Mouse (Mus musculus) thymus, adult 2 months (tissue): ENCODE measurements around the gene Olfr147. TPM values are rescaled to one million over a fixed set of nuclear protein-coding genes. Genes with fewer than 3 reads are reported as not detected.
"Not testable (repeated sequence)": the region's sequence is repeated elsewhere in the genome, so short reads cannot be mapped to it uniquely, and the experiment has no call there.

Experiments used
- DNase-seq: peaks from one replicate; pipeline ENCODE4 v3.0.0; 2021
- H3K27ac ChIP-seq: fragments of 200-500 bp; 2 replicates; pipeline ENCODE4 v1.5.1; 2012; ENCODE audit warnings: low read length, control low read depth; ENCODE audit not compliant: control insufficient read depth, insufficient read depth
- H3K27me3 ChIP-seq: fragments of 200-500 bp; 2 replicates; pipeline ENCODE4 v1.6.1; 2012; ENCODE audit warnings: mild to moderate bottlenecking, low read length, moderate library complexity, mixed read lengths; ENCODE audit not compliant: control insufficient read depth, insufficient read depth
- H3K36me3 ChIP-seq: fragments of 200-500 bp; 2 replicates; pipeline ENCODE4 v1.6.1; 2012; ENCODE audit warnings: mild to moderate bottlenecking, low read length, moderate library complexity; ENCODE audit not compliant: control insufficient read depth, insufficient read depth
- H3K4me1 ChIP-seq: fragments of 200-500 bp; replicated peaks from 2 replicates; pipeline ENCODE4 v1.6.1; 2012; ENCODE audit warnings: low read length; ENCODE audit not compliant: control insufficient read depth, insufficient read depth
- H3K4me3 ChIP-seq: fragments of 200-500 bp; 2 replicates; pipeline ENCODE4 v1.5.1; 2012; ENCODE audit warnings: mild to moderate bottlenecking, low read length, control low read depth, moderate library complexity; ENCODE audit not compliant: control insufficient read depth, insufficient read depth
- CTCF ChIP-seq: fragments of 200-500 bp; IDR thresholded peaks from 2 replicates; pipeline ENCODE4 v1.5.1; 2012; ENCODE audit warnings: mild to moderate bottlenecking, control low read depth, low read length, moderate library complexity, borderline replicate concordance; ENCODE audit not compliant: control insufficient read depth, poor library complexity, insufficient read depth; ENCODE audit errors: extremely low read depth
- POLR2A ChIP-seq: fragments of 200-500 bp; IDR thresholded peaks from 2 replicates; pipeline ENCODE4 v1.6.1; 2012; ENCODE audit warnings: mild to moderate bottlenecking, low read length, control low read depth, moderate library complexity; ENCODE audit not compliant: control insufficient read depth, poor library complexity, insufficient read depth; ENCODE audit errors: extremely low read depth
- WGBS: fragments of 180-500 bp; shearing (Covaris S2); methylation state at CpG from one replicate; pipeline ENCODE4 v1.1.7; 2018; 5-methylcytosine and 5-hydroxymethylcytosine counted together
- polyA plus RNA-seq: library from polyadenylated mRNA; depleted of rRNA; stranded (reverse); fragments of >200 nt; gene quantifications from 2 replicates; pipeline ENCODE4 v1.2.3, GENCODE M21; 2012; rRNA removed

The Olfr147 gene
- not detected in 2 replicates for polyA plus RNA-seq

DNA sequence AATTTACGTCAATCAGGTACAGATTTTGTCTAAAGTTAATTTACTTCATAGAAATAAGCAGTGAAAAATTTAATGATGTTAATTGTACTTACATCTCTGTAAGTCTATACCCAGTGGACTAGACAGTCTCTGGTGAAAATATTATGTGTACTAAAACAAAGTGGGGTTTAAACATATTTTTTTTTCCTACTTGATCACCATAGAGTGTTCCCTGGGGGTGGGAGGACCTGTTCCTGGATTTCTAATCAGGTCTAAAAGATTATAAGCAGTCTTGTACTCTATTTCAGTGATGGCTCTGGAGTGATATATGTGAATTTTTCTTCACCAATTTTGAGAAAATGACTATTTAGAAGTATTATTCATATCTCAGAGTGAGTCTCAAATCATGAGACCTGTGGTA is at the start of gene Olfr147:
TSS of gene Olfr147 (plus strand) at position 301 of the 400 bp plus-strand sequence.
- Histone ChIP-seq H3K4me1 (no peaks in the 10 kb centered on the region), H3K4me3 (no peak within 1 kb of the TSS), H3K36me3 (no peaks in the 10 kb centered on the region), H3K27me3 (no peaks in the 10 kb centered on the region), H3K27ac (no peak within 1 kb of the TSS)
- no peak for DNase-seq
- 96% methylated on average over 1 of the region's 1 CpGs for WGBS
- TF ChIP-seq POLR2A (no peak), CTCF (no peak)

DNA sequence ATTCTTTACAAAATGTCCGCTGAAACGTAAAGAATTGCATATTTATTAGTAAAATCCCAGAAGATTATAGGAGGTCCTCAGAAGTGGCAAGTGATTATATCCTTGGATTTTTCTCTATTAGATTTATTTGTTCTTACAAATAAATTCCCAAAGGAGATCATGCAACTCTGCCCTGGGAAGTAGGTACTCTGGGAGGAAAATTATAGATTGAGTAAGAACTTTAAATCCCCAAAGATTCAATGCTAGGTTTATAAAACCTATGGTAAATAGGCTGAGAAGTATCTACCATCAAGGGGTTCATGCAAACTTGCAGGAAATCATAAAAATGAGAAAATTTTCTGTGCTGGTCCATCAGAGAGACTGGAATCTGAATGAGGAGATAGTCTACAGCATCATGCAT is 34.9 kb upstream of the Olfr147 start, which contains the start of gene Olfr250:
TSS of gene Olfr250 (plus strand) at position 301 of the 400 bp plus-strand sequence.
- no peaks in the 10 kb centered on the region for H3K36me3 ChIP-seq
- TF ChIP-seq CTCF: no peak
- no peak for TF ChIP-seq POLR2A

DNA sequence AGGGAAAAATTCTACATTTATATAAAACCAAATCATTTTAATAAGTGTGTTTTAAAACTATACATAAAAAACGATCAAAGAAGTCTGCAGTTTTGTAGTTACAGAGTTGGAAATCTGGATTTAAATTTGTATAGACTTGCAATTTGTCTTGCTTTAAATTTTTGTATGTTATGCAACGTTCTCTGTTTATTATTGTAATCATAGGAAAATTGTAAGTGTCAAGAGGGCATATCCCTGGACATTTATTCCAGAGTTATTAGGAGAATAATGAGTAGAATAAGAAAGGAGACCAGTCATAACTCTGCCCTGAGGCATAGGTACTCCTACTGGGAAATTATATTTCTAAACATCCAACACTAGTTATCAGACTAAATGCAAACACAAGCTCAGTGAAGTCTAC is 24.7 kb upstream of the Olfr147 start, which contains the start of gene Olfr251:
TSS of gene Olfr251 (plus strand) at position 301 of the 400 bp plus-strand sequence.
- no peaks in the 10 kb centered on the region for H3K27me3 ChIP-seq
- H3K36me3 ChIP-seq: no peaks in the 10 kb centered on the region
- DNase-seq: no peak
- H3K4me1 ChIP-seq: no peaks in the 10 kb centered on the region
- no peak within 1 kb of the TSS for H3K4me3 ChIP-seq
- no peak within 1 kb of the TSS for H3K27ac ChIP-seq
- TF ChIP-seq CTCF (no peak), POLR2A (no peak)
- WGBS: 67% methylated on average over 2 of the region's 2 CpGs

More for the DNA sequence above, 34.9 kb upstream of the Olfr147 start, which contains the start of gene Olfr250:
- 96% methylated on average over 2 of the region's 2 CpGs for WGBS
- H3K4me1 ChIP-seq: no peaks in the 10 kb centered on the region
- no peaks in the 10 kb centered on the region for H3K27me3 ChIP-seq
- DNase-seq: no peak
- H3K4me3 ChIP-seq: no peak within 1 kb of the TSS
- no peak within 1 kb of the TSS for H3K27ac ChIP-seq

DNA sequence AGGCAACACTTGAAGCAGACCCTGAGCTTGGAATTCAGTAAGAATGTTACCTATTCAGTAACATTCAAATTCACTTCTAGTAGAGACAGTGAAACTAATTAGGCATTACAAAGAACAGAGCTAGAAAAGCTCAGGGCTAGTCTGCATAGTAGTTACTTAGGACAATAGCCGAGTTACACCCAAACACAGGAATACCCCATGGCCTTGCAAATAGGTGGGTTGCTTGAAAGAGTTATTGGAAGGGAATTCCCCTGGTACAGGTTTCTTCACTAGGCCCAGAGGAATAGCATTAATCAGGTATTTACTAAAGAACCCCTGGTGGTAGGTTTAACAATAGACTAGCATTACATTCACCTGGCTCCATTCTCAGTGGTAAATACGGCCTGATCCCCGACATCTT is 6.0 kb downstream of the Olfr147 start:
- not testable (repeated sequence) for H3K36me3 ChIP-seq, DNase-seq, H3K27me3 ChIP-seq, H3K4me3 ChIP-seq, H3K4me1 ChIP-seq, H3K27ac ChIP-seq
- 97% methylated on average over 3 of the region's 3 CpGs for WGBS

DNA sequence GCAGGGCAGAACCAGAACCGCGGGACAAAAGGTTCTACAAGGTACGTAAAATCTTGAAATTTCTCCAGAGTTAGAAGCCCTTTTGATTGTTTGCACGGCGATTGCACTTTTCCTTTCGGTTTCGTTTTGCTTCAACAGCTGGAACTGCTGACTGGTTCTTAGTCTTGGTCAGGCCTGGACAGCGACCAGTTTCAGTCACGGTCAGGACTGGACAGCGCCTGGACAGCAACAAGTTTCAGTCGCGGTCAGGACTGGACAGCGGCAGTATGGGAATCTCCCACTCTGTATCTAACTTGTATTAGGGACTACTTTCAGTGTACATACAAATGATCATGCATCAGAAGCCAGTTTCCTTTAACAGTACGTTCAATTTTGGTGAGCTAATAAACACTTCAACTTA is 12.0 kb downstream of the Olfr147 start:
- not testable (repeated sequence) for DNase-seq, H3K27ac ChIP-seq, H3K4me1 ChIP-seq, H3K27me3 ChIP-seq, H3K4me3 ChIP-seq, H3K36me3 ChIP-seq
- 95% methylated on average over 14 of the region's 14 CpGs for WGBS

DNA sequence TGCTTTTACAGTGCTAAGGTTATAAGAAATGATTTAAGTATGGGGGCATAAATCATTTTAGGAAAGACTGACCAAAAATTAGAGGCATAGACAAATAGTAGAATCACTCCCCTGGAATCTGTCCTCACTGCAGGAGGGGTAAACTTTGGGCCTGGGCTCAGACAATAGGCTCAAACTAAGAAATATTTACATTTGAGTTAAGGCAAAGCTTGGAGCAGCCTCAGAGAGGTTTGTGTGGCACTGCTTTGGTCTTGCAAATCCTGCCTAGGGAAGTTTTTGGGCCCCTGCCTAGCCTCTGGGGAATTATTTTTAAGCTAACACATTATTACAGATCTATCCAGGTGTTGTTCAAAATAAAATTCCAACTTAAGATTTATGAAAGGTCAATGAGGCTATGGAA is 22.3 kb downstream of the Olfr147 start:
- no peaks in the 10 kb centered on the region for H3K27me3 ChIP-seq
- no peaks in the 10 kb centered on the region for H3K4me1 ChIP-seq
- no peaks in the 10 kb centered on the region for H3K36me3 ChIP-seq
- no peak overlapping the region for H3K27ac ChIP-seq
- no peak for DNase-seq
- TF ChIP-seq POLR2A (no peak), CTCF (no peak)
- H3K4me3 ChIP-seq: no peak overlapping the region

DNA sequence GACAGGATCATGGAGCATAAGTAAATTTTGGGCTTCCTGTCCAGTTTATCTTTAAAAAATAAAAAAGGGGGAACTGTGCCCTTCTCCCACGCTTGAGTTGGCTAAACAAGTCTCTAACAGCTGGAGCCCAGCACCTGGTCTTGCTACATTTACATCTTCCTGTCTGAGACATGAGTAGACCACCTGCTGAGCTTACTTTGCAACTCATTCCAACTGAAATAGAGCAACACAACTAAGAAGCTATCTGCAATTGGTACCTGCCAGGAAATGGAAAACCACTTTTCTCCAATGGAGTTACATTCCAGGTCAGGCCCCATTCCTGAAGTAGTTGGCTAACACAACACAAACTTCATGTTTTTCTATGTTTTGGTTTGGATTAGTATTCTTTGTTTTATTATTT is 25.5 kb downstream of the Olfr147 start:
- no peaks in the 10 kb centered on the region for H3K36me3 ChIP-seq
- H3K27ac ChIP-seq: no peak overlapping the region
- no peak for DNase-seq
- no peak overlapping the region for H3K4me3 ChIP-seq
- H3K4me1 ChIP-seq: no peaks in the 10 kb centered on the region
- 40% methylated on average over 1 of the region's 1 CpGs for WGBS
- TF ChIP-seq POLR2A: no peak
- TF ChIP-seq CTCF: no peak
- H3K27me3 ChIP-seq: no peaks in the 10 kb centered on the region

DNA sequence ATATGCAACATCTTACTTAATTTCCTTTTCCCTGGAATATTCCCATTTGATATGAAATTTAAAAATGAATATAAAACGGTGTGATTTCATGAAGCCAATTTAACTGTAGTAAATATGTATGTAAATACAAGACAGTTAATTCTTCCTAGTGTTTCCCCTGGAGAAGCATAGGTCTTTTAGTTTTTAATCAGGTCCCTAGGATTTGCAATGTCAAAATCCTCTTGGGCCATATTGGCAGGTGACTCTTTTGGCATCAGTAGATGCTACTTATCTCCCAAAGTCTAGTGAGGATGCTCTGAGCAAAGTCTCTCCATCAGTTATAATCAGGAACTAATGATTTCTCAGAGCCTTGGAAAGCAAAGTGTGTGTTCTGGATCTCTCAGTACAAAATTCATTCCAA is 27.7 kb downstream of the Olfr147 start, which contains the start of gene Olfr901:
TSS of gene Olfr901 (plus strand) at position 301 of the 400 bp plus-strand sequence.
- H3K27ac ChIP-seq: no peak within 1 kb of the TSS
- H3K36me3 ChIP-seq: no peaks in the 10 kb centered on the region
- no peak within 1 kb of the TSS for H3K4me3 ChIP-seq
- no peak for TF ChIP-seq CTCF
- TF ChIP-seq POLR2A: no peak
- no peak for DNase-seq
- 81% methylated on average over 1 of the region's 1 CpGs for WGBS
- no peaks in the 10 kb centered on the region for H3K27me3 ChIP-seq
- no peaks in the 10 kb centered on the region for H3K4me1 ChIP-seq
